Mouse (Mus musculus) midbrain, postnatal 0 days (tissue): Measurements from ENCODE around the gene Msantd2. TPM values are rescaled to one million over a fixed set of nuclear protein-coding genes. Genes with fewer than 3 reads are reported as not detected.

Experiments
- ATAC-seq: fragments of 200-750 bp; cut with Nextera tagmentation; 2 replicates; pipeline ENCODE4 v1.8.0; 2017; ENCODE audit warnings: moderate number of reproducible peaks, mild to moderate bottlenecking, moderate TSS enrichment, moderate library complexity; ENCODE audit not compliant: low FRiP score
- DNase-seq: peaks from one replicate; pipeline ENCODE4 v3.0.0-alpha.2; 2015; ENCODE audit warnings: low spot score
- H3K27ac ChIP-seq: fragments of 300-500 bp; sonication (generic); 2 replicates; pipeline ENCODE4 v1.5.1; 2014; ENCODE audit warnings: low read depth, mild to moderate bottlenecking, low read length, mixed read lengths
- H3K27me3 ChIP-seq: fragments of 300-500 bp; sonication (generic); 2 replicates; pipeline ENCODE4 v1.6.1; 2014; ENCODE audit warnings: low read length, control low read depth, mixed read lengths; ENCODE audit not compliant: insufficient read depth
- H3K36me3 ChIP-seq: fragments of 300-500 bp; sonication (generic); 2 replicates; pipeline ENCODE4 v1.6.1; 2014; ENCODE audit warnings: low read length, control low read depth, mixed read lengths; ENCODE audit not compliant: insufficient read depth
- H3K4me1 ChIP-seq: fragments of 300-500 bp; sonication (generic); 2 replicates; pipeline ENCODE4 v1.6.1; 2014; ENCODE audit warnings: mild to moderate bottlenecking, control low read depth, antibody characterized with exemption, low read length, mixed read lengths; ENCODE audit not compliant: insufficient read depth
- H3K4me2 ChIP-seq: fragments of 300-500 bp; sonication (generic); 2 replicates; pipeline ENCODE4 v1.6.1; 2014; ENCODE audit warnings: low read depth, mild to moderate bottlenecking, low read length, mixed read lengths; ENCODE audit not compliant: poor library complexity, severe bottlenecking
- H3K4me3 ChIP-seq: fragments of 300-500 bp; sonication (generic); 2 replicates; pipeline ENCODE4 v1.5.1; 2014; ENCODE audit warnings: low read depth, mild to moderate bottlenecking, low read length, moderate library complexity
- H3K9ac ChIP-seq: fragments of 300-500 bp; sonication (generic); replicated peaks from 2 replicates; pipeline ENCODE4 v1.6.1; 2014; ENCODE audit warnings: mild to moderate bottlenecking, low read length, moderate library complexity, mixed read lengths; ENCODE audit not compliant: poor library complexity, severe bottlenecking
- H3K9me3 ChIP-seq: fragments of 300-500 bp; sonication (generic); 2 replicates; pipeline ENCODE4 v1.6.1; 2016; ENCODE audit warnings: low read length, control low read depth
- CTCF ChIP-seq: IDR thresholded peaks from 2 replicates; pipeline ENCODE4 v1.5.1; 2016; ENCODE audit warnings: antibody characterized with exemption, mild to moderate bottlenecking
- whole genome bisulfite sequencing: fragments of 180-500 bp; shearing (Covaris S2); extraction: QIAGEN DNeasy Blood & Tissue Kit; methylation state at CpG from one replicate; pipeline ENCODE4 v1.1.7; 2014; 5-methylcytosine and 5-hydroxymethylcytosine counted together
- polyA plus RNA-seq: library from polyadenylated mRNA; unstranded; fragments of >200 nt; fragmentation: Nextera tagmentation; extraction: Ambion mirVana; gene quantifications from 2 replicates; pipeline ENCODE4 v1.2.1, GENCODE M21; 2015
- total RNA-seq: library from RNA; depleted of rRNA; stranded (reverse); fragments of >200 nt; gene quantifications from 2 replicates; pipeline ENCODE4 v1.2.3, GENCODE M21; 2014

Msantd2 gene
- total and polyA plus RNA-seq, 2 experiments from 2014 or later = 20.5 to 37.0 TPM

DNA sequence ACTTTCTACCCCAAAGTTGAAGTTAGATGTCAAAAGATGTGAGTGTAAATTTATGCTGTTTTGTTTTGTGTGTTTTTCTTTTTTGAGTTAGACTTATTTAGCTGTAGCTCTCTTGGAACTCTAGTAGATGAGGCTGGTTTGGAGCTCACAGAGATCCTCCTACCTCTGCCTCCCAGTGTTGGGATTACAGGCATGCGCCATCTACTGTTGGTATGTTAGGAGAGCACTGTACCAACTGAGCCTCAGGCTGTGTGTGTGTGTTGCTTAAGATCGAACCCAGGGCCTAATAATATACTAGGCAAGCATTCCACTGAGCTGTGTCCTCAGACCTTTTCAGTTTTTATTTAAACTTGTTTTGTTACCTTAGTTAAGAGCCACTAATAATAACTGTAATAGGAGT is 23.0 kb downstream of the Msantd2 start:
- H3K9me3 ChIP-seq = no peaks in the 10 kb centered on the region
- WGBS = 94% methylated on average over 2 of the region's 2 CpGs
- DNase-seq (no peak), ATAC-seq (no peak)
- TF ChIP-seq CTCF = peak; percentile 28; the same call in 1 of the 2 replicates
- no peaks in the 10 kb centered on the region for H3K27me3 ChIP-seq
- no peak overlapping the region for H3K27ac ChIP-seq
- no peak overlapping the region for H3K4me3 ChIP-seq
- H3K36me3 ChIP-seq = no peaks in the 10 kb centered on the region
- H3K9ac ChIP-seq = no peak overlapping the region
- no peak overlapping the region for H3K4me2 ChIP-seq
- no peaks in the 10 kb centered on the region for H3K4me1 ChIP-seq

DNA sequence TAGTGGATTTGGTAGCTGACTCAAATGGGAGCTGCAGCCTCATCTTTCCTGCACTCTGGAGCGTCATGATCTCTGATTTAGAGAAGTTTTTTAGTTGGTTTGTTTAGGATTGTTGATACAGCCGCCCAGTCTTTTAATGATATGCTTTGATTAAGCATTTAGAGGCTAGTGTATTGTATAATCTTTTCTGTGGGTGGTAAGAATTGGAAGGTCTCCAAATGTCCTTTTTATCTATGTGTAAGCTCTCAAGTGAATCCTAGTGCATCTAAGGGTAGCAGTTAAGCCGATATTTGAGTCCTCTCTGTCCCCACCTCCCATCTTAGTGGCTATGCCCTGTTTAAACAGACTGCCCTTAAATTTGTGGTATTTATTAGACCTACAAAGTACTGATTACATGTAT is 25.3 kb downstream of the Msantd2 start:
- Histone ChIP-seq H3K27me3 (no peaks in the 10 kb centered on the region), H3K4me1 (no peaks in the 10 kb centered on the region), H3K4me3 (no peak overlapping the region), H3K36me3 (0 out of 2 replicates have a peak, but pooled peaks cover 2% of the 10 kb centered on the region), H3K4me2 (no peak overlapping the region), H3K9ac (no peak overlapping the region), H3K27ac (no peak overlapping the region), H3K9me3 (no peaks in the 10 kb centered on the region)
- DNase-seq (no peak), ATAC-seq (no peak)
- WGBS = 78% methylated on average over 3 of the region's 3 CpGs
- no peak for TF ChIP-seq CTCF

DNA sequence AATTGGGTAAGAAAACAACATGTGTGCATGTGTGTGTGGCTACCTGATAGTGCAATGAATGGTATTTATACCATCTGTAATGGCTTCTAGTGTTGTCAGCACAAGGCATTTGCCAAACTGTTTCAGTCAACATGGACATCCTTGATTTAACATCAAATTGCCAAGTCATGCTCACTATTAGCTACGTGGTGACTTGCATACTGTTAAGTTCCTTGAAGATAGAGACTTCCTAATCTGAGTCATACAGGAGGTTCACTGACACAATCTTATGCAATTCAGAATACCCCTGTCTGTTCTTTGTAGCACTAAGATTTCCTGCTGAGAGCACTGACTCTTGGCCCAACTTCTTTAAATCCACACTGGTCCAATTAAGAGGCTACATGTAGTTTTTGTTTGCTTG is 28.3 kb downstream of the Msantd2 start:
- TF ChIP-seq CTCF = no peak
- Histone ChIP-seq H3K4me1 (no peaks in the 10 kb centered on the region), H3K9ac (no peak overlapping the region), H3K36me3 (peaks cover 2% of the 10 kb centered on the region), H3K4me2 (no peak overlapping the region), H3K9me3 (no peaks in the 10 kb centered on the region), H3K27me3 (no peaks in the 10 kb centered on the region), H3K4me3 (no peak overlapping the region), H3K27ac (no peak overlapping the region)
- DNase-seq = no peak
- 72% methylated on average over 1 of the region's 1 CpGs for WGBS
- ATAC-seq = no peak

DNA sequence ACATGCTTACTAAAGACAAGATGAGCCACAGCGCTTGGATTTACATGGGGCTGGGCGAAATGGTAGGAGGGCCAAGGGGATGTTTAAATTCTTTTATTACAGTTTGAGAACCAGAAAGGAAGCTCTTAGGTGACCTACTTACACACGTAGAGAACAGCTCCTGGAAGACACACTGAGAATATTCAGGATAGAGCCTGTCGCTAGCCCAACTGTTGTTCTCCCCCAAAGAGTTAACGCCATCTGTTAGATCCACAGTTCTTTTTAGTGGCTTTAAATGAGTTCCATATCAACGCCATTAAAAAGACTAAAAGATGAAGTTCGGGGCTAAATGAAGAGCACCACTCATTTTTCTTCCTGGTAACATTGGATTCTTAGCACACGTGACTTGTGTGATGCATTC is 29.9 kb downstream of the Msantd2 start:
- no peak overlapping the region for H3K4me2 ChIP-seq
- no peaks in the 10 kb centered on the region for H3K9me3 ChIP-seq
- H3K36me3 ChIP-seq = peaks cover 9% of the 10 kb centered on the region
- ATAC-seq = no peak
- no peak overlapping the region for H3K9ac ChIP-seq
- H3K4me1 ChIP-seq = no peaks in the 10 kb centered on the region
- H3K4me3 ChIP-seq = no peak overlapping the region
- 95% methylated on average over 8 of the region's 8 CpGs for WGBS
- H3K27me3 ChIP-seq = no peaks in the 10 kb centered on the region
- TF ChIP-seq CTCF = no peak
- no peak for DNase-seq
- no peak overlapping the region for H3K27ac ChIP-seq

DNA sequence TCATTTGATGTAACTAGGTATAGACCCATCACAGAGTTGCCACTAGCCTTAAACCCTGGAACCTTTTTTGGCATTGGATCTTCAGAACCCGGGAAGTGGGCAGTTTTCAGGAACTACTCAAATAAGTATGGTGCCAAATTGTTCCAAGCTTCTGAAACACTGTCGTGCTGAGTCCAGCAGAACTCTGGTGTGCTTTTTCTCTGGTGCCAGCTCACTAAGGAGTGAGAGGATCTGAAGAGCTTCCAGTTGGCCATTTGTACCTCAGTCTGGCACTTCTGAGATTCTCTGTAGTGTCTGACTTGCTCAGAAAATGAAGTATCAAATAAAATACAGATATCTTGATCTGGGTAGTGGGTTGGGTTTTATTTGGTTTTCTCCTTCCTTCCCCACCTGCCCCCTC is 30.9 kb downstream of the Msantd2 start:
- Histone ChIP-seq H3K27me3 (no peaks in the 10 kb centered on the region), H3K4me1 (no peaks in the 10 kb centered on the region), H3K4me3 (no peak overlapping the region), H3K27ac (no peak overlapping the region), H3K4me2 (no peak overlapping the region), H3K9ac (no peak overlapping the region), H3K36me3 (peaks cover 9% of the 10 kb centered on the region), H3K9me3 (no peaks in the 10 kb centered on the region)
- TF ChIP-seq CTCF = no peak
- no peak for ATAC-seq
- 97% methylated on average over 2 of the region's 2 CpGs for WGBS
- DNase-seq = no peak

DNA sequence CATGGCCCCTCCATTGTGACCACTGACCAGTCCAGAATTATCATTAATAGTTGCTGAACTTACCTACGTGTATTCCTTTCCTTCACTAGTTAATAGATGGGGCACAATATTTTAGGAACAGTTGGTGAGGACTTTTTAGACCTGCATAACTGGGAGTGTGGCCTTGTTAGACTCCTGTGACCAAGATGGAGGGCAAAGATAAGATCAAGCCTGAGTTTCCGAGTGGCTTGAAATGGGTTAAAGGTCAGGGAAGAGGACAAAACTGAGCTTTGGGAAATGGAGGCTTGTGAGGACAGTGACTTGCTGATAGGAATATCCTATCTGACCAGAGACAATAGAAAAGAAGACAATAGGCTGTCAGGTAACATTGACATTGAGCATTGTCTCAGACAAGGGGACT is 36.3 kb downstream of the Msantd2 start:
- WGBS = 88% methylated on average over 2 of the region's 2 CpGs

More for the DNA sequence above, 36.3 kb downstream of the Msantd2 start:
- Histone ChIP-seq H3K36me3 (peaks cover 13% of the 10 kb centered on the region), H3K4me3 (no peak overlapping the region), H3K9me3 (no peaks in the 10 kb centered on the region), H3K27me3 (peaks cover 25% of the 10 kb centered on the region), H3K4me1 (0 out of 2 replicates have a peak, but pooled peaks cover 8% of the 10 kb centered on the region), H3K4me2 (no peak overlapping the region), H3K9ac (no peak overlapping the region), H3K27ac (no peak overlapping the region)
- DNase-seq (no peak), ATAC-seq (no peak)
- TF ChIP-seq CTCF = no peak
